Mouse (Mus musculus) CH12.LX (cell line): ENCODE measurements at regions not wholly inside any gene's neighbourhood (a gene's known extent, or its start where the extent isn't known, plus 50 kb on each side); places are given as distances from the start of the nearest gene placed in this dataset.

Experiments
- DNase-seq: peaks from one replicate; pipeline ENCODE4 v3.0.0-alpha.2; 2013; ENCODE audit errors: extremely low read depth
- H3K27ac ChIP-seq: 2 replicates; pipeline ENCODE4 v1.5.1; 2012; ENCODE audit warnings: low read depth, mild to moderate bottlenecking, control low read depth, moderate library complexity; ENCODE audit not compliant: insufficient read depth
- H3K27me3 ChIP-seq: replicated peaks from 2 replicates; pipeline ENCODE3; 2012; ENCODE audit warnings: inconsistent platforms
- H3K36me3 ChIP-seq, 2 experiments: replicated peaks in 1 of 2; 2 replicates each; pipeline versions ENCODE3 to v1.6.1; 2012; ENCODE audit warnings: inconsistent platforms in 1 of 2, low read length in 1 of 2, mild to moderate bottlenecking in 1 of 2, mixed read lengths in 1 of 2, moderate library complexity in 1 of 2; ENCODE audit not compliant: control insufficient read depth in 1 of 2, insufficient read depth in 1 of 2
- H3K4me1 ChIP-seq, 2 experiments: 2 replicates each; pipeline ENCODE4 v1.6.1; 2012; ENCODE audit warnings: inconsistent platforms in 1 of 2, moderate library complexity in 1 of 2; ENCODE audit not compliant: insufficient read depth in 2 of 2, control insufficient read depth in 1 of 2
- H3K4me2 ChIP-seq: 2 replicates; pipeline ENCODE4 v1.6.1; 2012; ENCODE audit warnings: low read depth, mild to moderate bottlenecking, control low read depth; ENCODE audit not compliant: poor library complexity, insufficient read depth, severe bottlenecking
- H3K4me3 ChIP-seq, 3 experiments: fragments of 150-350 bp in 1 of 3; sonication (generic) in 1 of 3; replicated peaks in 1 of 3; 2 replicates each; pipeline versions ENCODE3 to v1.5.1; 2011 to 2012; ENCODE audit warnings: low read depth in 2 of 3, low read length in 2 of 3, mild to moderate bottlenecking in 2 of 3, moderate library complexity in 2 of 3, control low read depth in 1 of 3, improper control_type of control experiment in 1 of 3, inconsistent platforms in 1 of 3, mixed read lengths in 1 of 3; ENCODE audit not compliant: poor library complexity in 1 of 3
- H3K79me2 ChIP-seq: replicated peaks from 2 replicates; pipeline ENCODE4 v1.6.1; 2012; ENCODE audit warnings: mild to moderate bottlenecking, moderate library complexity; ENCODE audit not compliant: control insufficient read depth, poor library complexity, insufficient read depth, severe bottlenecking; ENCODE audit errors: extremely low read depth
- H3K9ac ChIP-seq: 2 replicates; pipeline ENCODE4 v1.6.1; 2012; ENCODE audit warnings: low read depth, mild to moderate bottlenecking, control low read depth, moderate library complexity; ENCODE audit not compliant: insufficient read depth
- H3K9me3 ChIP-seq: replicated peaks from 2 replicates; pipeline ENCODE3; 2012; ENCODE audit warnings: low read length, inconsistent platforms, mixed read lengths
- BHLHE40 ChIP-seq: IDR thresholded peaks from 2 replicates; pipeline ENCODE4 v1.6.1; 2011; ENCODE audit warnings: mild to moderate bottlenecking, low read depth, low read length, improper control_type of control experiment
- CHD1 ChIP-seq: IDR thresholded peaks from 2 replicates; pipeline ENCODE4 v1.6.1; 2012; ENCODE audit warnings: low read depth, low read length, improper control_type of control experiment, inconsistent platforms
- CTCF ChIP-seq, 2 experiments: IDR thresholded peaks in 1 of 2; conservative IDR thresholded peaks in 1 of 2; 2 replicates each; pipeline ENCODE4 v1.5.1; 2011 to 2012; ENCODE audit warnings: low read depth in 2 of 2, low read length in 2 of 2, improper control_type of control experiment in 1 of 2, inconsistent platforms in 1 of 2, mild to moderate bottlenecking in 1 of 2, moderate library complexity in 1 of 2
- ELF1 ChIP-seq: IDR thresholded peaks from 2 replicates; pipeline ENCODE4 v1.6.1; 2014; ENCODE audit warnings: low read depth, mild to moderate bottlenecking, inconsistent platforms, low read length, improper control_type of control experiment
- EP300 ChIP-seq: IDR thresholded peaks from 2 replicates; pipeline ENCODE4 v1.6.1; 2011; ENCODE audit warnings: low read length, improper control_type of control experiment
- ETS1 ChIP-seq: conservative IDR thresholded peaks from 2 replicates; pipeline ENCODE4 v1.6.1; 2012; ENCODE audit warnings: low read depth, mild to moderate bottlenecking, inconsistent platforms, low read length, improper control_type of control experiment, moderate library complexity
- GABPA ChIP-seq: IDR thresholded peaks from 2 replicates; pipeline ENCODE4 v1.6.1; 2012; ENCODE audit warnings: low read depth, low read length, improper control_type of control experiment, inconsistent platforms; ENCODE audit not compliant: insufficient replicate concordance
- IRF4 ChIP-seq: IDR thresholded peaks from 2 replicates; pipeline ENCODE4 v1.6.1; 2014; ENCODE audit warnings: low read depth, mild to moderate bottlenecking, inconsistent platforms, low read length, improper control_type of control experiment
- JUN ChIP-seq: IDR thresholded peaks from 2 replicates; pipeline ENCODE4 v1.6.1; 2011; ENCODE audit warnings: low read depth, mild to moderate bottlenecking, low read length, improper control_type of control experiment, moderate library complexity; ENCODE audit not compliant: insufficient read depth
- MAFK ChIP-seq: IDR thresholded peaks from 2 replicates; pipeline ENCODE4 v1.6.1; 2011; ENCODE audit warnings: low read length, improper control_type of control experiment; ENCODE audit not compliant: insufficient replicate concordance
- MAX ChIP-seq: IDR thresholded peaks from 2 replicates; pipeline ENCODE4 v1.6.1; 2011; ENCODE audit warnings: low read length, improper control_type of control experiment
- MEF2A ChIP-seq: IDR thresholded peaks from 2 replicates; pipeline ENCODE4 v1.6.1; 2014; ENCODE audit warnings: low read depth, mild to moderate bottlenecking, inconsistent platforms, low read length, improper control_type of control experiment, borderline replicate concordance
- MXI1 ChIP-seq: IDR thresholded peaks from 2 replicates; pipeline ENCODE4 v1.6.1; 2011; ENCODE audit warnings: mild to moderate bottlenecking, low read depth, low read length, improper control_type of control experiment
- MYC ChIP-seq: IDR thresholded peaks from 2 replicates; pipeline ENCODE4 v1.6.1; 2011; ENCODE audit warnings: low read depth, mild to moderate bottlenecking, improper control_type of control experiment, low read length
- POLR2AphosphoS2 ChIP-seq: IDR thresholded peaks from 2 replicates; pipeline ENCODE4 v1.6.1; 2011; ENCODE audit warnings: low read depth, low read length, improper control_type of control experiment
- RAD21 ChIP-seq: IDR thresholded peaks from 2 replicates; pipeline ENCODE4 v1.6.1; 2011; ENCODE audit warnings: low read depth, mild to moderate bottlenecking, low read length, improper control_type of control experiment, moderate library complexity
- RCOR1 ChIP-seq: conservative IDR thresholded peaks from 2 replicates; pipeline ENCODE4 v1.6.1; 2012; ENCODE audit warnings: low read depth, mild to moderate bottlenecking, inconsistent platforms, low read length, improper control_type of control experiment
- SIN3A ChIP-seq: IDR thresholded peaks from 2 replicates; pipeline ENCODE4 v1.6.1; 2012; ENCODE audit warnings: low read length, improper control_type of control experiment, inconsistent platforms
- SMC3 ChIP-seq: IDR thresholded peaks from 2 replicates; pipeline ENCODE4 v1.6.1; 2011; ENCODE audit warnings: low read depth, low read length, improper control_type of control experiment
- TBP ChIP-seq: conservative IDR thresholded peaks from 2 replicates; pipeline ENCODE4 v1.6.1; 2011; ENCODE audit warnings: low read depth, low read length, improper control_type of control experiment
- UBTF ChIP-seq: IDR thresholded peaks from 2 replicates; pipeline ENCODE4 v1.6.1; 2012; ENCODE audit warnings: low read depth, mild to moderate bottlenecking, inconsistent platforms, low read length, improper control_type of control experiment, moderate library complexity
- USF1 ChIP-seq: IDR thresholded peaks from 2 replicates; pipeline ENCODE4 v1.6.1; 2014; ENCODE audit warnings: low read depth, mild to moderate bottlenecking, inconsistent platforms, low read length, improper control_type of control experiment
- ZKSCAN1 ChIP-seq: IDR thresholded peaks from 2 replicates; pipeline ENCODE4 v1.6.1; 2012; ENCODE audit warnings: low read depth, inconsistent platforms, low read length, improper control_type of control experiment, borderline replicate concordance
- ZMIZ1 ChIP-seq: IDR thresholded peaks from 2 replicates; pipeline ENCODE4 v1.6.1; 2012; ENCODE audit warnings: low read depth, mild to moderate bottlenecking, inconsistent platforms, low read length, improper control_type of control experiment
- ZNF384 ChIP-seq: IDR thresholded peaks from 2 replicates; pipeline ENCODE4 v1.6.1; 2012; ENCODE audit warnings: low read depth, low read length, improper control_type of control experiment, inconsistent platforms
- dilution Hi-C: fragments of 300-500 bp; cut with MboI; formaldehyde crosslinking; loops from 2 replicates; pipeline ENCODE4 v1.14.3; 2020; ENCODE audit warnings: low sequenced_read_pairs; ENCODE audit not compliant: extremely low pct_unique_long_range_greater_than_20kb, extremely low pct_ligation_motif_present
- in situ Hi-C: fragments of 300-500 bp; cut with MboI; formaldehyde crosslinking; loops from 3 replicates; pipeline ENCODE4 v1.14.3; 2019; ENCODE audit warnings: low sequenced_read_pairs, low pct_ligation_motif_present, low pct_unique_long_range_greater_than_20kb, mixed read lengths

DNA sequence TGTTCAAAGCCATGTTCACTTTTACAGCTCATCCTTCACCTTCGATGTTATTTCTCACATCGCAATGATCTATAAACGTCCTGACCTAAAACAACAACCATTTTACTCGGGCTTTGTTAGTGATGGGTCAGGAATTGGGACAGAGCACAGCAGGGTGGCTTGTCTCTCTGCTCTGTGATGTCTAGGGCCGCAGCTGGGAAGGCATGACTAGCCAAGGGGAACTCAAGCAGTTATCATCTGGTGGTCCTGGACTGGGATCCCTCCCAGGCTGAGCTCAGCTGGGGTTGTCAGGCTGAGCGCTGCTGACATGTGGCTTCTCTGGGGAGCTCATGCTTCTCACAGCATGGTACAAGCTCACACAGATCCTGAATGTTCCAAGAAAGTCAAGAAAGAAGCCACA lies 372.8 kb upstream of the Nrp1 start:
- TF ChIP-seq POLR2AphosphoS2 (no peak), RCOR1 (no peak), TBP (no peak), MXI1 (no peak), MEF2A (no peak), CHD1 (no peak), UBTF (no peak), MYC (no peak), CTCF (conservative IDR thresholded peaks at IDR 0.05 in 1 of 2, IDR thresholded peaks at IDR 0.05 in 1 of 2; ENCODE audit: low read depth in 2 of 2, low read length in 2 of 2) (no peak), SIN3A (no peak), EP300 (no peak), ETS1 (no peak), USF1 (no peak), BHLHE40 (no peak), JUN (no peak), MAFK (no peak), ELF1 (no peak)
- TF ChIP-seq, all 38 proteins: peak for 0
- H3K79me2 ChIP-seq, result no peaks in the 10 kb centered on the region
- no peaks in the 10 kb centered on the region for H3K36me3 ChIP-seq
- H3K4me2 ChIP-seq, result no peak overlapping the region
- H3K4me1 ChIP-seq, result no peaks in the 10 kb centered on the region
- H3K9me3 ChIP-seq, result no peaks in the 10 kb centered on the region
- H3K4me3 ChIP-seq, result no peak overlapping the region
- no peaks in the 10 kb centered on the region for H3K27me3 ChIP-seq
- dilution Hi-C loops (no loop called here), in situ Hi-C loops (no loop called here)
- DNase-seq, result no peak
- no peak overlapping the region for H3K9ac ChIP-seq
- H3K27ac ChIP-seq, result no peak overlapping the region

DNA sequence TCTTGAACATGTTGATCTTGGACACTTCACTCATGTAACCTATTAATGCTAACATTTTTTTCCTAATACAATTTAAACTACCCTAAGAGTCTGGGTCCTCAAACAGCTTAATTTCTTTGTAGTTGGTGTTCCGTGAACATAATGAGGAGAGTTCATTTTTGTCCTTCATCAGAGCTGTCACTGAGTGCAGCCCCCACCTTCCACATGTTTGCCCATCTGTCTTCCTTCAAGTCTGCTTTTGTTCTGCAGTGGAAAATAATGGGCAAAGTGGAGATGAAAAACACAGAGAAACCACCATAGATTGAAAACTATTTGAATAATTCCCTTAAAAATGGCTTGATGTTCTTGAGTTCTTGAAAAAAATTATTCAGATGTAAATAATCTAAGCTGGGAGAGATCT lies 369.5 kb upstream of the Nrp1 start:
- peaks cover 0 to 13% of the 10 kb centered on the region in 2 experiments; a peak in 2 of 4 replicates for H3K4me1 ChIP-seq
- dilution Hi-C loops, result no loop called here
- DNase-seq, result no peak
- H3K36me3 ChIP-seq, result no peaks in the 10 kb centered on the region
- no peak overlapping the region for H3K4me2 ChIP-seq
- no peak overlapping the region for H3K4me3 ChIP-seq
- H3K79me2 ChIP-seq, result no peaks in the 10 kb centered on the region
- no peak overlapping the region for H3K27ac ChIP-seq
- TF ChIP-seq ZNF384 (no peak), IRF4 (no peak), ZMIZ1 (no peak), MEF2A (no peak), RAD21 (no peak), ZKSCAN1 (no peak), RCOR1 (no peak), EP300 (no peak), SMC3 (no peak), JUN (no peak), GABPA (no peak), MAX (no peak), USF1 (no peak), POLR2AphosphoS2 (no peak)
- in situ Hi-C loops, result no loop called here
- H3K27me3 ChIP-seq, result no peaks in the 10 kb centered on the region
- H3K9ac ChIP-seq, result no peak overlapping the region
- H3K9me3 ChIP-seq, result no peaks in the 10 kb centered on the region
